Mouse (Mus musculus) ES-Bruce4 (cell line): ENCODE data around the gene Kcng1.

Experiments
- CTCF ChIP-seq: IDR thresholded peaks from one replicate; pipeline ENCODE4 v1.8.1; 2011; ENCODE audit warnings: low read depth, low read length
- EP300 ChIP-seq: IDR thresholded peaks from 2 replicates; pipeline ENCODE4 v1.6.1; 2011; ENCODE audit warnings: low read depth, low read length; ENCODE audit not compliant: insufficient read depth

DNA sequence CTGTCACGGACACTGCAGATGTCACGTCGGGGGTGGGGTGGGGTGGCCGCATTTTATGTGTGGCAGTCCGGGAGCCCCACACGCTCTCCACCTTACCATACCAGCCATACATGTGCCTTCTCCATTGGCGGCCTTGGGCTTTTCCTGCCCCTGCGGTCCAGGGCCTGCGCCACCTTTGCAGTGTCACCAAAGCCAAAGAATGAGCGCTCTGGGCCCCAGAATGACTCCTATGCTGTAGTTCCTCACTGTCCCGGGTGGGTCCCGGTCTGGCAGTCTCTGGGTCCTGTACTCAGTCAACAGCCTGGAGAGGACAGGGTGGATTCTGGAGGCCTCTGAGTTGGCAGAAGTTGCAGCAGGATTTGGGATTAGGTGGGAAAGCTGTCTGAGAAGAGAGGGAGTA is at the start of gene Kcng1:
- TF ChIP-seq EP300 (no peak), CTCF (no peak)
